Mouse (Mus musculus) C2C12 (cell line): ENCODE data around the gene Miga1. TPM values are rescaled to one million over a fixed set of nuclear protein-coding genes. Genes with fewer than 3 reads are reported as not detected.

Experiments used
- H3K27me3 ChIP-seq: one replicate; pipeline ENCODE4 v1.6.1; 2011; ENCODE audit not compliant: control insufficient read depth, insufficient read depth, insufficient read length
- H3K36me3 ChIP-seq: one replicate; pipeline ENCODE4 v1.6.1; 2011; ENCODE audit not compliant: control insufficient read depth, insufficient read depth
- H3K4me3 ChIP-seq: one replicate; pipeline ENCODE4 v1.5.1; 2011; ENCODE audit warnings: mild to moderate bottlenecking, control low read depth; ENCODE audit not compliant: poor library complexity, insufficient read depth, severe bottlenecking
- H3K79me2 ChIP-seq: one replicate; pipeline ENCODE4 v1.6.1; 2011; ENCODE audit not compliant: control insufficient read depth, insufficient read depth
- H3K79me3 ChIP-seq: one replicate; pipeline ENCODE4 v1.6.1; 2011; ENCODE audit warnings: low read depth, control low read depth
- H3ac ChIP-seq: one replicate; pipeline ENCODE3; 2011; ENCODE audit warnings: low read depth; ENCODE audit not compliant: control insufficient read depth, insufficient read length
- CEBPB ChIP-seq: IDR thresholded peaks from one replicate; pipeline ENCODE4 v1.6.1; 2011; ENCODE audit warnings: low read depth, mild to moderate bottlenecking, control low read depth, moderate library complexity
- CTCF ChIP-seq: IDR thresholded peaks from one replicate; pipeline ENCODE4 v1.5.1; 2011; ENCODE audit not compliant: control insufficient read depth, insufficient read depth, insufficient read length
- FOSL1 ChIP-seq: IDR thresholded peaks from one replicate; pipeline ENCODE4 v1.8.0; 2011; ENCODE audit warnings: mild to moderate bottlenecking, low read length; ENCODE audit not compliant: poor library complexity, insufficient read depth, severe bottlenecking
- MAX ChIP-seq: IDR thresholded peaks from one replicate; pipeline ENCODE4 v1.6.1; 2011; ENCODE audit warnings: mild to moderate bottlenecking, control low read depth
- MYOD1 ChIP-seq: IDR thresholded peaks from one replicate; pipeline ENCODE4 v1.6.1; 2011; ENCODE audit warnings: low read depth; ENCODE audit not compliant: control insufficient read depth, insufficient read length
- MYOG ChIP-seq: IDR thresholded peaks from one replicate; pipeline ENCODE4 v1.6.1; 2011; ENCODE audit not compliant: control insufficient read depth, insufficient read length; ENCODE audit errors: extremely low read depth
- USF1 ChIP-seq: IDR thresholded peaks from one replicate; pipeline ENCODE4 v1.6.1; 2011; ENCODE audit warnings: low read depth, mild to moderate bottlenecking, control low read depth, moderate library complexity
- polyA plus RNA-seq: library from polyadenylated mRNA; unstranded; fragments of >200 nt; fragmentation: generic; extraction: Trizol; gene quantifications from one replicate; pipeline ENCODE4 v1.2.1, GENCODE M21; 2012; ENCODE audit warnings: missing spikeins

Gene Miga1
- polyA plus RNA-seq, 1 experiment: 0.43 TPM

GRCm38 (mm10) chr3:152356751-152357150, 16.5 kb upstream of the Miga1 start:
- Histone ChIP-seq H3ac (no peak overlapping the region), H3K36me3 (peaks cover 4% of the 10 kb centered on the region), H3K4me3 (no peak overlapping the region), H3K27me3 (no peaks in the 10 kb centered on the region), H3K79me3 (peaks cover 49% of the 10 kb centered on the region), H3K79me2 (peaks cover 93% of the 10 kb centered on the region)
- TF ChIP-seq MYOD1 (no peak), MAX (no peak), CTCF (no peak), MYOG (no peak), FOSL1 (no peak)

- Histone ChIP-seq H3K36me3 (no peaks in the 10 kb centered on the region), H3K79me3 (peaks cover 56% of the 10 kb centered on the region), H3K4me3 (no peak overlapping the region), H3ac (no peak overlapping the region), H3K27me3 (no peaks in the 10 kb centered on the region), H3K79me2 (peaks cover 97% of the 10 kb centered on the region)
- TF ChIP-seq MYOD1 (no peak), CTCF (no peak), MAX (no peak), CEBPB (no peak), USF1 (no peak), FOSL1 (no peak)
These were observed 15.2 kb upstream of the Miga1 start for GRCm38 (mm10) chr3:152355361-152355760.

DNA sequence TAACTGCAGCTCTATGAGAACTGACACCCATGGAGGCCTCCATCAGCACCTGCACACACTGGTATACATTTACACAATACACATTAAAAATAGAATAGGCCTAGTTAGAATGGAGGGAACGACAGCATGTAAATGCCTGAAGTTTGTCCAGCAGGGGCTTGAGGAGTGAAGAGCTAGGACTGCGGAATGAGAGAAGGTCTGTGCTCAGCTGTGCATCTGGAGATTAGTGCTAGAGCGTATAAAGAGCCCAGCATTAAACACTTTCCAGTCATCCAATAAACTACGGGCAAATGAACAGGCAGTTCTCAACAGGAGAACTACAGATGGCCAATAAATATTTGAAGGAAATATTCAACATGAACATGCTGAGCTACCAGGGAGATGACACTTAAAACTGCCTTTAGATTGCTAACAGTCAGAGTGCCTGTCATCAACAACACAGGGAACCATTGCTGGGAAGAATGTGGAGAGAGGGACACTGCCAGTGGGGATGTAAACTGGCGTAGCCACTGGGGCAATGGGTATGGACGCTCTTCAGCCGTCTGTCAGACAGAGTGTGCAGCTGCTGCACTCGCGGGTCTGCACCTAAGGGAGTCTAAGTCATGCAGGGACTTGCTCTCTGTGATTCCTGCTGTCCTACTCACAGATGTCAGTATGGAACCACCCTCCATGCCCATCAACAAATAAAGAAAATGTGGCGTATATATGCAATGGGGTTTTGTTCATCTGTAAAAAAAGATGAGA, 13.4 kb upstream of the Miga1 start:
- peaks cover 2% of the 10 kb centered on the region for H3K36me3 ChIP-seq
- no peak overlapping the region for H3ac ChIP-seq

GRCm38 (mm10) chr3:152352289-152352688, 12.1 kb upstream of the Miga1 start:
- TF ChIP-seq FOSL1 (no peak), MYOG (no peak), CTCF (no peak), USF1 (no peak), MYOD1 (no peak), CEBPB (no peak), MAX (no peak)
- no peaks in the 10 kb centered on the region for H3K27me3 ChIP-seq
- no peak overlapping the region for H3K4me3 ChIP-seq
- H3K79me3 ChIP-seq: peaks cover 77% of the 10 kb centered on the region
- H3K79me2 ChIP-seq: peaks cover 100% of the 10 kb centered on the region
- H3K36me3 ChIP-seq: peaks cover 8% of the 10 kb centered on the region
- H3ac ChIP-seq: no peak overlapping the region

More for the DNA sequence above, 13.4 kb upstream of the Miga1 start:
- Histone ChIP-seq H3K27me3 (no peaks in the 10 kb centered on the region), H3K4me3 (no peak overlapping the region), H3K79me3 (peaks cover 69% of the 10 kb centered on the region), H3K79me2 (peaks cover 100% of the 10 kb centered on the region)
- no peak for TF ChIP-seq USF1
- no peak for TF ChIP-seq MYOD1
- no peak for TF ChIP-seq CEBPB
- no peak for TF ChIP-seq FOSL1
- no peak for TF ChIP-seq MYOG
- TF ChIP-seq MAX: no peak
- no peak for TF ChIP-seq CTCF

- Histone ChIP-seq H3K79me2 (peaks cover 96% of the 10 kb centered on the region), H3K27me3 (no peaks in the 10 kb centered on the region), H3ac (no peak overlapping the region), H3K36me3 (peaks cover 8% of the 10 kb centered on the region), H3K79me3 (peaks cover 73% of the 10 kb centered on the region), H3K4me3 (no peak overlapping the region)
- TF ChIP-seq CEBPB (no peak), MYOD1 (no peak), CTCF (no peak), MYOG (no peak), MAX (no peak), USF1 (no peak), FOSL1 (no peak)
These were observed 10.8 kb upstream of the Miga1 start for GRCm38 (mm10) chr3:152350966-152351365.

GRCm38 (mm10) chr3:152350431-152350830, 10.2 kb upstream of the Miga1 start:
- H3K79me2 ChIP-seq: peaks cover 91% of the 10 kb centered on the region
- peaks cover 68% of the 10 kb centered on the region for H3K79me3 ChIP-seq
- no peak for TF ChIP-seq MAX
- TF ChIP-seq USF1: no peak
- TF ChIP-seq MYOG: no peak
- no peak for TF ChIP-seq CTCF
- no peak for TF ChIP-seq CEBPB
- no peak for TF ChIP-seq FOSL1
- TF ChIP-seq MYOD1: no peak
- H3K36me3 ChIP-seq: peaks cover 8% of the 10 kb centered on the region
- no peak overlapping the region for H3K4me3 ChIP-seq
- no peak overlapping the region for H3ac ChIP-seq
- H3K27me3 ChIP-seq: no peaks in the 10 kb centered on the region
